Mouse (Mus musculus) cerebellum, postnatal 4 days (tissue): Measurements from ENCODE around the gene Ppm1b.

ENCODE experiments used
- DNase-seq, 2 experiments: peaks; one replicate each; pipeline ENCODE4 v3.0.0; 2022; ENCODE audit warnings: low spot score in 2 of 2, mixed read lengths in 1 of 2

The Ppm1b gene

DNA sequence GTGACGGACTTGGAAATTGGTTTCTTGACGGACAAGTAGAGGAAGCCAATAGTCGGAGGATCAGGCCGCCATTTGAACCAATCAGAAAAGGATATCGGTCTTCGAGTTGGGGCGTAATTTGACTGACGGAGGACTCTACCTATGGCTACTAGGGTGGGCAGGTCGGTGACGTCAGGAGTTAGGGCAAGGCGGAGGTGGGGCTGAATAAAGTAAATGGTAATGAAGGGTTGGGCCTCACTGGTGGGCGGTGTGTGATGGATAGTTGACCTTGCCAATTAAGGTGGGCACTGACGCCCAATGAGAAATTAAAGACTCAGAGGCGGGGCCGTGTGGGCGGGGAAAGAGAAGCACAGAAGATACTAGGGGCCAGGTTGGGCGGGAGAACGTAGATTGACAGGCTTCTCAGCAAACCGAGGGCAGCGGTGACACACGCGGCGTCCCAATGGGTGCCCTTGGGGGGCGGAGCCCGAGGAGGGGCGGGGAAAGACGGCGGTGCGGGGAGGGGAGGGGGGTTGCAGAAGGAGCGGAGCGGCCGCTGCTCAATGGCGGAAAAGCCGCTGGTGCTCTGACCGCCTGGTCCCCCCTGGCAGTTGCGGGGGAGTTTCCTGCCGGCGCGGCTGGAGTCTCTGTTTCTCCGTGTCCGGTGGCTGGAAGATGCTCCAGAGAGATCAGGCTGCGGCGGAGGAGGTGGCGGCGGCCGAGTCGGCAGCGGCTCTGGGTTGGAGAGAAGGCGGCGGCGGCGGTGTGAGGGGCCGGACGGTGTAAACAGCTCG lies 1.1 kb downstream of the Ppm1b start:
- DNase-seq = peak; percentile 97 to 99

DNA sequence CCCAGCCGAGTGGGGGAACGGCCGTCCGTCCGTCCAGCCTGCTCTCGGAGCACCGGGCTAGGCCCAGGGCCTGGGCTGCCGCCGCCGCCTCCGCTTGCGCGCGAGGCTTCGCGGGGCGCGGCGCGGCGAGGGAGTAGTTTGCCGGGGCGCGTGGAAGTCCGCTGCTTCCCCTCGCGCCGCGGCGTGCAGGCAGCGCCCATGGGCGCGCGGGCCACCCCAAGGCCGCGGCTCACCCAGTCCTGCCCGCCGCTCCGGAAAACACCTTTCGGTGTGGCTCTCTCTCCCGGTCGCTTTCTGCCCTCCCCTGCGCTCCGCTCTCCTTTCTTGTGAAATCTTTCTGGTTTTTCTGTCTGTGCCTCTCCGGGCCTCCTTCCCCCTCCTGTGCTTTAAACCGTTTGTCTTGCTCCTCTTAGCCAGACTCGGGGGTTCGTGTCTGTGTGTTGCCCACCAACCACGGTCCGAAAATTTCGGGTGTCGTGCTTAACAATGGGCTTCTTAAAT lies 1.9 kb downstream of the Ppm1b start:
- DNase-seq = no peak

DNA sequence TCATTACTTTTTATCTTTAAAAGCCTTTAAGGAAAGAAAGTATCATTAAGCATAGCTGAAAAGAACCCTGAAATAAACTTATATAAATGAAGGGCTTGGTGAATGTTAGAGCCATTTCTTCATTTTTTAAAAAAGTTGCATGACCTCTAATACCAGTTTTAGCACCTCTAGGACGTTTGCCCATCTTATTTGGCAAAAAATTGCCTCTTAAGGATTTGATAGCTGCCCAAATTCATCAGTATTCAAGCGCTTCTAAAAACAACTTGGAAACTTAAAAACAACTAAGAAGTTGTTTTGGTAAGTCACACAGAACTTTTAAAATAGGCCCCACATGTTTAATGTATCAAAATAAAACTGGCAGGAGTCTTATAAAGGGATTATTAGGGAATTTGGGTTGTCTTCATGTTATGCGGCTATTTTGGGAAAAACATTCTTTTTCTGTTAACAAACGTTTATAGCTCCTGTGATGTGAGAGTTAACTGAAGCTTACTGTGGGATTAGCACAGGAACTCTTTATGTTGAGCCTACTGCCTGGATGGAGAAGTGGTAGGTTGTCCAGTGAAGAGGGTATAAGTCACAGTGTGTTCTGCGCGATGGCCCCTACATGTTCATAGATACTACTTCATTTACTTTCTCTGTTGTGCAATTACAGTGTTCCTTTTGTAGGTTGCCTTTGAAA lies 2.6 kb downstream of the Ppm1b start:
- DNase-seq = no peak

DNA sequence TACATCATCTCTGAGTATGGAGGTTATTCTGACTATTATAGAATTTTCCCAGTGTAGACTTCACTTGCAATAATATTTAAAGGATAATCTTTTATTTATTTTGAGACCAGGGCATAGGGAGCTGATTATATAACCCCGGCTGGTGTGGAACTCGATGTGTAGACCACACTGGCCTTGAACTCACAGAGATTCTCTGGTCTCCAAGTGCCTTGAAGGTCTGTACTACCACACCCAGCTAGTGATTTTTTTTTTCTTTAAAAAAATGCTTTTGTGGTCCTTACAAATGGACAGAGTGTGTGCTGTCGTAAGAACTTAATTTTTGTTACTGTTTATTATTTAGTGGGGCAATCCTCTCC lies 3.1 kb downstream of the Ppm1b start:
- no peak for DNase-seq

DNA sequence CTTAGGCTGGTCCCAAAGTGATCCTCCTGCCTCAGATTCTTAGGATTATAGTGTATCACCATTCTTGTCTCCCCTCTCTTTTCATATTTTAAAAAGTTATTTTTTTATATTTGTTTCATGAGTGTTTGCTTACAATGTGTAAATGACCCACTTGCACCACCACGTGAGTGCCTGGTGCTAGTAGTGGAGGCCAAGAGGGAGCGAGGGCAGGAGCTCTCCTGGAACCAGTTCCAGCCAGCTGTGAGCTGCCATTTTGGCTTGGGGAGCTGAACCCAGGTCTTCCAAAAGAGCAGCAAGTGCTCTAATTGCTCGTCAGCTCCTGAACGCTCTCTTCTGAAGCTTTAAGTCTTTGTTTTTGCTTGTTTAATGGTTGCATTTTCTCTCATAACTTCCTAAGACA lies 3.6 kb downstream of the Ppm1b start:
- no peak for DNase-seq

DNA sequence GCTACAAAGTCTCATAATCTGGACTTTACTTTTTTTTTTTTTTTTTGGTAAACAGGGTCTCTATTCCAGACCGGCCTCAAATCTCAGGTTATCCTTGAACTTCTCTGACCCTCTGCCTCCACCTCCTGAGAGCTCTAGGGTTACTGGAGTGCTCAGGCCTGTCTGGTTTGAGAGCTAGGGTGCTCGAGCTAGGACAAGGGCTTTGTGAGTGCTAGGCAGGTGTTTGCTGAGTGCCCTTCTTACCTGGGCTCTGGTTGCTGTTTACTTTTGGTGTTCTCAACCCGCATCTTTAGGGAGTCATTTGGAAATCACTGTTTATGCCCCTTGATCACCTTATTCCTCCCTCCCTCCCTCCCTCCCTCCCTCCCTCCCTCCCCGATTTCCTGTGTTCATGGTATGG lies 5.5 kb downstream of the Ppm1b start:
- DNase-seq = no peak

DNA sequence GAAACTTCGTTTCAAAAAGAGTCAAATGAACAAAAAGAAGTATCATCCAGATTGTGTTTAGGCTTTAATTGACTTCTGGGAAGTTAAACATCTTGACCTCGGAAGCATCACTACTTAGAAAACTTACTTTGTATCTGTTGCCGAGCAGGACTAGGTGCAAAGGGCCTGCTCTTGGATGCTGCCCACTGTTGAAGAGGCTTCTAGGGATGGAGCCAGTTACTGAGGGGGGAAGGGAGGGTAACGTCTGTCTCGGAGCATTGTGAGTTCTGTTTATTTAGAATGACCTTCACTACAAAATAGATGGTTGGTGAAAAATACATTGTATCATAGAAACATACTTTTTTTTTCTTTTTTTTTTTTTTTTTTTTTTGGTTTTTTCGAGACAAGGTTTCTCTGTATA lies 7.1 kb downstream of the Ppm1b start:
- no peak for DNase-seq

DNA sequence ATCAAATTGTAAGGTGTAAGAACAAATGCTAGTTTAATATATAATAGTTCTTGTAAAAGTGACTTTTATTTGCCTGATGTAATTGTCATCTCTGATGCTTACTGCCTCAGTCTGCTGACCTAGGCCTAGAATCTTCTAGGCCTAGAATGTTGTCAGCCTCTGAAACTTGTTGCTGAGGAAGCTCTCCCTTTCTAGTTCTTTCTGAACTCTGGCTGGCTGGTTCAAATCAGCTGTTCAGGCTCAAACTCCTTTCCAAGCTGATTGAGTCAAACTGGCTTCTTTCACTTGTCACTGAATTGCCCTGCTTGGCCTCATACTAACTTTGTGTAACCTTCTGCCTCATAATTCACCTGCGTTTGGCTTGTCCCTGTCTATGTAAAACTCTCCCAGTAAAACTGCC lies 9.7 kb downstream of the Ppm1b start:
- no peak for DNase-seq

DNA sequence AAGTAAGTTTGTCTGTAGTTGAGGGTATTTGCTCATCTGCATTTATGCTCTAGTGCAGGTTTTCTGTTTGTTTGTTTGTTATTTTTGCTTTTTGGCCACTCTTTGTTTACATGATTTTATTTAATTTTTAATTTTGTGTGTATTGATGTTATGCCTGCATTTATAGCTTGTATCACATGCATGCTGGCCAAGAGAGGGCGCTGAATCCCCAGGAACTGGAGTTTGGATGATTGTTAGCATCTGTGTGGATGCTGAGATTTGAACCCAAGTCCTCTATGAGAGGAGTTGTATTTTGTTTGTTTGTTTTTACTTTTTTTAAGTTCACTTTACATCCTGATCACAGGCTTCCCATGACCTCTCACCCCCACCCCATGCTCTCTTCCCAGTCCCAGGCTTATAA lies 10.5 kb downstream of the Ppm1b start:
- no peak for DNase-seq

DNA sequence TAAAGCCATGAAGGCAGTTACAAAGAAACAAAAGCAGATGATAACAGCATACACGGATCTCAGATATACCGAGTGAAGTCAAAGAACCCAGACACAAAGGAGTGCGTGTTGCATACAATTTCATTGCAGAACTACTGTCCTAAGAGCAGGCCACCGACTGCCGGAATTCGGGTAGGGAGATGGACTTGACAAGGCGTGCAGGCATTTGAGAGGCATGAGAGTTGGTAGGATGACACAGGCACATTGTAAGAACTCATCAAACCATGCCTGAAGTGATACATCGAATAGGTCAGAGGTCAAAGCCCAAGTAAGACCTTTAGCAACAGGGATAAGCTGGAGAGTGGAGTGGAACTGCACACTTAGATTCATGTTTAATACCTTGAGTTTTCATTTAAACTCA lies 13.4 kb downstream of the Ppm1b start:
- no peak for DNase-seq

DNA sequence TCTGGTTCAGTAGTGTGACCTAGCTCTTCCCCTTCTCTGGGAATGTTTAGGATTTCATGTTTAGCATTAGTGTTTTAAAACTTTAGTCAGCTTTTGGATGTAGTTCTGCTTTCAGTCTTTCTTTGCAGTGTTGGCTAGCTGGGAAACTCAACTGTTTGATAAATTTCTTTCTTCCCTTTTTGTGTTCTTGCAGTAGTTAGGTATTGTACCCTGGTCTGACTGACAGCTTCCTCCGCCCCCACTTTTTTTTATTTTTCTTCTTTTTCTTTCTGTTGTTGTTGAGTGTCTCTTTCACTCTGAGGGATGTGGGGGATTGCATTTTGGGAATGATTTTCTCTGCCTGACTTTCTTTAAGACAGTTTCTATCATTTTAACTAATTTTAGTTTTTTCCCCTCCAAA lies 25.2 kb downstream of the Ppm1b start:
- DNase-seq = no peak

DNA sequence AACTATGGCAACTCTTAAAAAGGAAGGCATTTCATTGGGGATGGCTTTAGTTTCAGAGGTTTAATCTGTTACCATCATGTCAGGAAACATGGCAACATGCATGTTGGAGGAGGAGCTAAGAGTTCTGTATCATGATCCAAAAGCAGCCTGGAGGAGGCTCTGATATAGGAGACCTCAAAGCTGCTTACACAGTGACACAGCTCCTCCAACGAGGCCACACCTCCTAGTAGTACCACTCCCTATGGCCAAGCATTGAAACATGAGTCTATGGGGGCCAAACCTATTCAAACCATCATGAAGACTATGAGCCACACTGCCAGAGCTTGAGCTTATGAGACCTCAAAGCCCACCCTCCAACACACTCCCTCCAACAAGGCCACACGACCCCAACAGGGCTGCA lies 26.2 kb downstream of the Ppm1b start:
- DNase-seq = no peak

DNA sequence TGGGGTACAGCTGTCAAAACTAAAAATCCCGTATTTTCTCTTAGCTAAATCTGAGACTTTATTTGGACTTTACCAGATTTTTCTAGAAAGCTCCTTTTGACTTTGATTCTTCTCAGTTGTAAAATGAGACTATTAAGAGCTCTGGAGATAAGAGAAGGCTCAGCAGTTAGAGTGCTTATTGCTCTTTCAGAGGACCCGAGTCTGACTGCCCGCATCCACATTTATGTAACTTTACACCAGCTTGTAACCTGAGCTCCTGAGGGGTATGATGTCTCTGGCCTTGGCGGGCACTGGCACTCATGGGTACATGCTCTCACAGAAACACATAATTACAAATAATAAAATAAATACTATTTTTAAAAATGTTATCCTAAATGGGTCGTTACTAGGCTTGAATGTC lies 29.8 kb downstream of the Ppm1b start:
- DNase-seq = no peak

DNA sequence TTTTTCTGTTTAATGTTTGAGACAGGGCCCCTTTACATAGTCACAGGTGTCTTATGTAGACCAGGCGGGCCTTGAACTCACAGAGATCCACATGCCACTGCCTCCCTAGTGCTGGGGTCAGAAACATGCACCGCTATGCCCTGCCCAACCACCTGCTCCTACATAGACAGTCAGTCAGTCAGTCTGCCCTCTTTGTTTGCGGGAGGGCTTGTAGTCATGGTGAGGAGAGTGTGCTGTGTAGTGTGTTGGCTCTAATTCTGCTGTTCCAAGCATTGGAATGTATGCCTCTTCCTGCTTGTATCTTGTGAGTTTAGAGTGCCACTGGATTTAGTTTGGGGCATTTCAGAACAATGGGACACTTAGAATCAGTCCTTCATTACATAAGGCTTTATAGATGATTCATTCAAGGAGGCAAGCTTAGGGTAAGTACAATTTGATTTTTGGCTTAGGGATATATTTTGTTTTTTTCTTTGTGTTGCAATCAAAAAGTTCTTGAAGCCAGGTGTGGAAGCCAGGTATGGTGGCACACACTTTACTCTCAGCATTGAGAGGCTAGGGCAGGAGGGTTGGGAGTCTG lies 31.4 kb downstream of the Ppm1b start:
- no peak for DNase-seq

DNA sequence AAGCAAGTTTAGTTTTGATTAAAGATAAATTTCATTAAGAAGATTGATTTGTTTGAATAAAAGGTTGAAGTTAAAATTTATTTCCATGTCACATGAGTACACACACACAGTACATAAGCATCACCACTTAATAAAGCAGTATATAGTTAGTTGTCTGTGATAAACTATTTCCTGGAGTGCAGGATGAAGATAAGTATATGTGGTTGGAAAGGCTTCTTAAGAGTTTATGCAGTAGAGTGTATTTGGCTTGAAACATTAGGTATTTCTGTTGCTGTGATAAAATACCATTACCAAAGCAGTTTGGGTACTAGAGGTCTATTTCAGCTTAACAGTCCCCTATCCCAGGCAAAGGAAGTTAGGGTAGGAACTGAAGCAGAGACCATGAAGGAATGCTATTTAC lies 32.0 kb downstream of the Ppm1b start:
- no peak for DNase-seq

DNA sequence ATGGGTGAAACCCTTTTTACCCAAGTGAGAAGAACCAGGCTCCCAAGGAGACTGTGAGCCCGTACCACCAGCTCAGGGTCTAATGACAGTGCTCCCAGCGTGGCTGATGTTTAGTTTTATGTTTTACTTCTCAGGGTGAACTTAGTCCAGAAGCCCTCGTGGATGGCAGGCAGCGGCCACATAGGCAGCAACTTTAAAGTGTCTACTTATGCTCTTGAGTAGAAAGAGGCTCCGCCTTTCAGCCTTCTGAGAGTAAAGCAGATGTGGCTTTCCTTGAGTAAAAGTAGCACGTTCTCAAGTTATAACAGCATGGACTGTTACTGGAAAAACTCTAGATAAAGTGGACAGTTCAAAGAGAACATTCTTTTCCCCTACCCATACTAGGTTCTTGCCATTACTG lies 39.3 kb downstream of the Ppm1b start:
- no peak for DNase-seq

DNA sequence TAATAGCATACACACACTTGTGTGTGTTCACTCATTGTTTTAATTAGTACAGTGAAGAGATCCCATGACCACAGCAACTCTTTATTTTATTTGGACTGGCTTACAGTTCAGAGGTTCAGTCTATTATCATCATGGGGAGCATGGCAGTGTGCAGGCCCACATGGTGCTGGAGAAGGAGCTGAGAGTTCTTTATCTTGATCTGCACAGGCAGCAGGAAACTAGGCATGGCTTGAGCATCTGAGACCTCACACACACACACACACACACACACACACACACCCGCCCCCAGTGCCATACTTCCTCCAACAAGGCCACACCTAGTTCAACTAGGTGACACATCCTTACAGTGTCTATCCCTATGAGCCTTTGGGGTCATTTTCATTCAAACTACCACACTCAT lies 41.1 kb downstream of the Ppm1b start:
- DNase-seq = no peak

DNA sequence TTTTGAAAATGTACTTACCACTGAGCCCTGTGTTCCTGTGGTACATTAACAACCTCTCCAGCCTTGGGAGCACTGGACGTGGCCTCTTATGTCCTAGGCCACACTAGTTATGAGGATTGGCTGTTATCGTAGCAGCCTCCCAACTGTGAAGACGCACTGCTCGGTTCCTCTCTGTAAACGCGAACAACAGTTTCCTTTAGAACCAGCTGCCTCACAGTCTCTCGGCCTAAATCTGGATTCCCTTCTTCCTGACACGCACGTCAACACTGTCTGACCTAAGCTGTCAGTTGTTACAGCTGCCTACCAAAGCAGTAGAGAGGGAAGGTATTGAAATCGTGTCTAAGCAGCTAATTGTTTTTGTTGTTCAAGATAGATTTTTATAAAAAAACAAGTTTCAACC lies 43.1 kb downstream of the Ppm1b start:
- DNase-seq = no peak

DNA sequence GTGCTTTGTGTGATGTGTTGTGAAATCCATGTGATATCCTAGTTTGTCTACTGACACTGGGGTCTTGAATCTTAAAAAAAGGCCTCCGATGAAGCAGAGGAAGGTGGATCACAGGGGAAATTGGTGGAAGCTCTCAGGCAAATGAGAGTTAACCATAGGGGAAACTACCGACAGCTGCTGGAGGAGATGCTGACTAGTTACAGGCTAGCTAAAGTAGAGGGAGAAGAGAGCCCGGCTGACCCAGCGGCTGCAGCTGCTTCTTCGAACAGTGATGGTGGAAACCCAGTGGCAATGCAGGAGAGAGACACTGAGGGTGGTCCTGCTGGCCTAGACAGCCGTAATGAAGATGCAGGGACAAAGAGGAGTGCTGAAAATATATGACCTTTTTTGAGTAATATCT lies 56.9 kb downstream of the Ppm1b start:
- DNase-seq = no peak

DNA sequence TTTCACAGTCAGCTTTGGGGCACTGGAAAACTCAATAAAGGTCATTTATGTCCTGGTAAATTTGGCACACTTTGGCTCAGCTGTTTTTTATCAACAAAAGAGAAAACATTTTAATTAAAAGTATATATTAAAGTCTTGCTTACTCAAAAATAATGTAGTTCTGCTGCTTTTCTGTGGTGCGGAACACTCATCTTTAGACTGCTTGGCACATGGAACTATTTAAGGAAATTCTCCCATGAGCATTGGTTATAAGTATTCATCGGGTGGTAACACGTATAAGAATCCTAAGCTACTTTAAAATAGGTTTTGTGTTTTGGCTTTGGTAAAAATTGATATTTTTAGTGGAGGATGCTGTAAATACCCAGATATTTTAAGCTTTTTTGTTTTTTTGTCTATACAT lies 58.1 kb downstream of the Ppm1b start:
- no peak for DNase-seq

DNA sequence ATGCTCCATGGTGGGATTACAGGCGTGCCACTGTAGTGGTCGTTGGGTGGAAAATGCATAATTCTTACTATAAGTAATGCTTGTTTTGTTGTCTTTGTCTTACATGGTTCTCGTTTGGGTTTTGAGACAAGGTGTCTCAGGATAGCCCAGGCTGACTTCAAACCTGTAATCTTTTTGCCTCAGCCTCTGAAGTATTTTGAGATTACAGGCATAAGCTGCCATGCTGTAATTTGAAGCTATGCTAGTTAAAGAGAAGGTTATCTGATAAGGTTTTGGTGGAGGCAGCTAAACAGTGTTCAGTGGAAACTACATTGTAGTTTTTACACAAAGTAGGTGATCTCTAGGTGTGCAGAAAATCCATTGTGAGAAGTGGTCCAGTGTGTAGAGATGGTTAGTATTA lies 61.8 kb downstream of the Ppm1b start:
- DNase-seq = no peak

DNA sequence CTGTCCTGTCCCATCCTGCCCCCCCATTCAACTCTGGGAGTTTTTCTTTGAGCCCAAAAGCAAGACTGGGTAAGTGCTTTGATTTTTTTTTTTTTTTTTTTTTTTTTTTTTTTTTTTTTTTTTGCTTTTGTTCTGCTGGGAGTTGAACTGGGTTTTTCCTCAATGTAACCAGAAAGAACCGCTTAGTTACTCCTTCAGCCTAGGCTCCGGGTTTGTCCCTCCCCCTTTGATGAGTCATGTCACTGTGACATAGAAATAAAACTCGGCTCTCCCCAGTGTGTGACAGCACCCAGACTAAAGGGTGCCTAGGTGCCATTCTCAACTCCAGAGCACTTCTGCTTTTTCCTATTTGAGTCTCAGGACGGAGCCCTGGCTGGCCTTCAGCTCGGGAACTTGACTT lies 62.3 kb downstream of the Ppm1b start:
- DNase-seq = no peak

DNA sequence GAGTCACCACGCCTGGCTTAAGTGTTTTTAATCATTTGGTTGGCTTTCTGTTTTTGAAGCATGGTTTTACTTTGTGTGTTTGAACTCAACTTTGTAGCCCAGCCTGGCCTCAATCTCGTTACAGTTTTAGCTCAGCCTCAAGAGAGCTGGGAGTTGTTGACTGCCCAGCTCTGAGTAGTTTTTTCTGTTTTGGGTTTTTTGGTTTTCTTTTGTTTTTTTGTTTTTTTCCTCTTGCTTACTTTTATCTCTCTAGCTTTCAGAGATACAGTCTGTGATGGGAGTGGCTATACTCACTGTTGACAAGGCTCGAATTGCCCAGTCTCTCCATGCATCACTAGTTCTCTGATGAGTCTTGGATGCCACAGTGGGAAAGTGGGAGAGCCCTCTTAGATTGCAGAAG lies 63.8 kb downstream of the Ppm1b start:
- no peak for DNase-seq
